Mouse (Mus musculus) hindbrain, embryonic 16.5 days (tissue): ENCODE measurements around the gene Mgp. TPM values are rescaled to one million over a fixed set of nuclear protein-coding genes. Genes with fewer than 3 reads are reported as not detected.

ENCODE experiments used
- ATAC-seq: fragments of 200-750 bp; cut with Nextera tagmentation; 2 replicates; pipeline ENCODE4 v1.8.0; 2017; ENCODE audit warnings: moderate TSS enrichment, moderate library complexity
- H3K27ac ChIP-seq: fragments of 300-500 bp; sonication (generic); 2 replicates; pipeline ENCODE4 v1.5.1; 2014; ENCODE audit warnings: low read depth, mild to moderate bottlenecking, control low read depth, low read length, moderate library complexity
- H3K27me3 ChIP-seq: fragments of 300-500 bp; sonication (generic); replicated peaks from 2 replicates; pipeline ENCODE4 v1.6.1; 2014; ENCODE audit warnings: low read length; ENCODE audit not compliant: control insufficient read depth, insufficient read depth
- H3K36me3 ChIP-seq: fragments of 300-500 bp; sonication (generic); 2 replicates; pipeline ENCODE4 v1.6.1; 2014; ENCODE audit warnings: mild to moderate bottlenecking, low read length, moderate library complexity, mixed read lengths; ENCODE audit not compliant: control insufficient read depth, insufficient read depth
- H3K4me1 ChIP-seq: fragments of 300-500 bp; sonication (generic); 2 replicates; pipeline ENCODE4 v1.6.1; 2014; ENCODE audit warnings: low read depth, low read length; ENCODE audit not compliant: control insufficient read depth, insufficient read depth
- H3K4me2 ChIP-seq: fragments of 300-500 bp; sonication (generic); 2 replicates; pipeline ENCODE4 v1.6.1; 2014; ENCODE audit warnings: mild to moderate bottlenecking, low read length, control low read depth, moderate library complexity
- H3K4me3 ChIP-seq: fragments of 300-500 bp; sonication (generic); 2 replicates; pipeline ENCODE4 v1.5.1; 2014; ENCODE audit warnings: mild to moderate bottlenecking, low read length, control low read depth, moderate library complexity
- H3K9ac ChIP-seq: fragments of 300-500 bp; sonication (generic); 2 replicates; pipeline ENCODE4 v1.6.1; 2014; ENCODE audit warnings: low read depth, mild to moderate bottlenecking, control low read depth, low read length, moderate library complexity
- H3K9me3 ChIP-seq: fragments of 300-500 bp; sonication (generic); 2 replicates; pipeline ENCODE4 v1.6.1; 2014; ENCODE audit warnings: mild to moderate bottlenecking, low read length, moderate library complexity; ENCODE audit not compliant: control insufficient read depth
- WGBS: fragments of 180-500 bp; shearing (Covaris S2); extraction: QIAGEN DNeasy Blood & Tissue Kit; methylation state at CpG from one replicate; pipeline ENCODE4 v1.1.7; 2014; 5-methylcytosine and 5-hydroxymethylcytosine counted together
- polyA plus RNA-seq: library from polyadenylated mRNA; unstranded; fragments of >200 nt; fragmentation: Nextera tagmentation; extraction: Ambion mirVana; gene quantifications from 2 replicates; pipeline ENCODE4 v1.2.1, GENCODE M21; 2015

Gene Mgp
- polyA plus RNA-seq, 1 experiment from 2014 or later, result 31.5 TPM

DNA sequence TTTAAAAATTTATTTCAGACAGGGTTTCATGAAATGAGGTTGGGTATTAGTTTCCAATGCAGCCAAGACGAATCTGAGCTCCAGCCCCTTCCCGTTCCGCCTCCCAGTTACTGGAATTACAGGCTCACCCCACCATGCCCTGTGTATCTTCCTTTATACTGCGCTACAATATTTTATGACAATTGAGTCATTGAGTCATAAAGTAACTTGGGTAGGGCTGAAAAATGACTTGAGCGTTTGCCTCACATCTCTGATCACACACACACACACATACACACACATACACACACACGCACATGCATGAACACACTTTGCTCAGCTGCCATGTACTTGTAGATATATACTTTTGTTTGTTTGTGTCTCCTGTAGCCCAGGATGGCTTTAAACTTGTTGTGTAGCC, 38.6 kb upstream of the Mgp start:
- Histone ChIP-seq H3K4me2 (no peak overlapping the region), H3K27ac (no peak overlapping the region), H3K4me1 (peaks cover 8% of the 10 kb centered on the region), H3K36me3 (no peaks in the 10 kb centered on the region), H3K4me3 (no peak overlapping the region), H3K27me3 (no peaks in the 10 kb centered on the region), H3K9me3 (no peaks in the 10 kb centered on the region; the same call in 1 of the 2 replicates), H3K9ac (no peak overlapping the region)
- 97% methylated on average over 6 of the region's 6 CpGs for WGBS
- no peak for ATAC-seq

DNA sequence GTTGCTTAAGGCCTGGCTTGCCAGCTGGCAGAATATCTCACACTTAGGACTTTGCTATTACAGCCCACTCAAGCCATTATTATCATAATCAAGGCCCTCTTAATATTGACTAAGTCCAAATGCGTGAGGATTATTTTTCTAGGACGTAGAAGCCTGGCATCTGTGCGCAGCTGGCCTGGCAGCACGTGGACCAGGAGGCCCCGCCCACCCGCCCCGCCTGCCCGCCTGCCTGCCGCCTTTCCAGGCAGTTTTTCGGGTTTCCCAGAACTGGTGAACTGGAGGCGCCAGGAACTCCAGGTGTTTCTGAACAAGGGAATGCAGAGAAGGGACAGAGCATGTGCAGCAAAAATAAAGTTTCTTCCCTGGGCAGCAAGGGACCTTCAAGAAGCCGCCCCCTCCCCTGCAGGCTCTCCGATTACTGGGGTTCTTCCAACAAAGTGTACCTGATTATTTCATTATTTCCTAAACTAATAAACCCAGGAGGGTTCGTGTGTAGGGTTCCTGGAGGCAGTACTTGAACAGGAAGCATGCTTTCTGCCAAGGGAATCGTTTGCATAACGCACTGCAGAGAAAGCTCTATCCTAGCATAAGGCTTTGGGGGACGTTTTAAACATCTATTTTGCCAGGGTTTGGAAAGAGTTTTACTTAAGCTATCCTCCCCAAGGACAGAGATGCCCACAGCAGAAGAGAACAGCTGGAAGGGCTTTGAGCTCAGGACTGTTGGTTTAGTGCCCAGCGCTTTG, 37.9 kb upstream of the Mgp start:
- Histone ChIP-seq H3K4me2 (peak overlapping the region; percentile 56), H3K4me1 (peaks cover 8% of the 10 kb centered on the region), H3K36me3 (no peaks in the 10 kb centered on the region), H3K27ac (no peak overlapping the region), H3K9me3 (no peaks in the 10 kb centered on the region; the same call in 1 of the 2 replicates), H3K9ac (peak overlapping the region; percentile 36; the same call in 1 of the 2 replicates), H3K4me3 (peak overlapping the region; percentile 32), H3K27me3 (no peaks in the 10 kb centered on the region)
- ATAC-seq, result peak; percentile 67
- 15% methylated on average over 18 of the region's 18 CpGs for WGBS

GRCm38 (mm10) chr6:136912751-136913265, 37.2 kb upstream of the Mgp start:
- 79% methylated on average over 1 of the region's 2 CpGs for WGBS
- Histone ChIP-seq H3K4me2 (no peak overlapping the region), H3K4me3 (no peak overlapping the region), H3K4me1 (peaks cover 8% of the 10 kb centered on the region), H3K9me3 (no peaks in the 10 kb centered on the region; the same call in 1 of the 2 replicates), H3K27ac (no peak overlapping the region), H3K9ac (no peak overlapping the region), H3K36me3 (no peaks in the 10 kb centered on the region), H3K27me3 (no peaks in the 10 kb centered on the region)
- ATAC-seq, result no peak

- no peak for ATAC-seq
- no peak overlapping the region for H3K27ac ChIP-seq
- H3K9me3 ChIP-seq, result no peaks in the 10 kb centered on the region; the same call in none of the 2 replicates
- 70% methylated on average over 9 of the region's 9 CpGs for WGBS
- no peak overlapping the region for H3K9ac ChIP-seq
- H3K4me1 ChIP-seq, result peaks cover 8% of the 10 kb centered on the region
- H3K4me3 ChIP-seq, result no peak overlapping the region
- no peak overlapping the region for H3K4me2 ChIP-seq
- H3K27me3 ChIP-seq, result no peaks in the 10 kb centered on the region
- no peaks in the 10 kb centered on the region for H3K36me3 ChIP-seq
Measured at GRCm38 (mm10) chr6:136910247-136910890, 34.7 kb upstream of the Mgp start.

DNA sequence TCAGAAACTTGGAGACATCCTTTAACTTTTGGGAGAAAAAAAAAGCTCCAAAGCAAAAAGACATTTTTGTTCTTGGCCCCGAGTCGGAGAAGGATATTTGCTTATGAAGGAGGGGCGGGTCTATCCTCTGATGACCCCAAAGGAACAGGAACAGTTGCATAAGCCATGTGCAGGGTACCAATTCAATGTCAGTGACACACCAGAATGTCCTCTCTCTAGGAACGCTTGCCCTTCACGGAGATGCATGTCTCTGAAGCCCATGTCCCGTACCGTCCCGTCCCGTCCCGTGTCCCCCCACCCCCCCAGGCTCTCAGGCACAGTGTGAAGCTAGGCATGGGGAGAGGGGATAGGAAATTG, 31.3 kb upstream of the Mgp start:
- 68% methylated on average over 10 of the region's 10 CpGs for WGBS
- no peak overlapping the region for H3K4me2 ChIP-seq
- H3K9me3 ChIP-seq, result no peaks in the 10 kb centered on the region; the same call in 1 of the 2 replicates

GRCm38 (mm10) chr6:136906283-136906936, 30.8 kb upstream of the Mgp start:
- 84% methylated on average over 19 of the region's 19 CpGs for WGBS
- no peak for ATAC-seq
- no peaks in the 10 kb centered on the region for H3K36me3 ChIP-seq

More for the DNA sequence above, 31.3 kb upstream of the Mgp start:
- Histone ChIP-seq H3K4me3 (no peak overlapping the region), H3K27ac (no peak overlapping the region), H3K9ac (no peak overlapping the region), H3K4me1 (no peaks in the 10 kb centered on the region), H3K27me3 (no peaks in the 10 kb centered on the region), H3K36me3 (no peaks in the 10 kb centered on the region)
- no peak for ATAC-seq

DNA sequence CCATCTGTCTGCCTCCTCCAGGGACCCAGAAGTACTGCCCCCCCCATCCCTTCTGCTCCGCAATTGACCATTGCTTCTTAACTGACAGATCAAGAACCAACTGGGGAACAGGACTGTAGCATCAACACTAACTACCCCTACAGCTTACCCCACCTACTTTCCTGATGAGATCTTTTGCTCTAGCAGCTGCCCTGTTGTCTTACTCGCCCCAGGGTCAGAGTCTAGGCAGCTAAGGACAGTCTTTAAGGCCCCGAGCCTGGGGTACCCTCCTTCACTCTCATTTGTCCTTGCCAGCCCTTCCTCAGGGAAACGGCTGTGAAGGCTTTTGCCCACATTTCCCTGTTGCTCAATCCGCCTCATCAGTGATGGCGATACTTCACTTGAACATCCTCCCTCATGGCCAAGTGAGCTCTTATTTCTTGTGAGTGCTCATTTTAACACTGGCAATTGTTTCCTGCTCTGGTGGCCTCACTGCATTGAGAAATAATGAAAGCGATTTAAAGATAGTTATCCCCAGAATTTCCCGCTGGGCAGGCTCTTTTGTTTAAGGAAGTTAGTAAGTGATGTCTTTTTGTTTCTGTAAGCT, 28.4 kb upstream of the Mgp start:
- Histone ChIP-seq H3K27ac (no peak overlapping the region), H3K4me3 (no peak overlapping the region), H3K4me1 (no peaks in the 10 kb centered on the region), H3K9ac (no peak overlapping the region), H3K27me3 (no peaks in the 10 kb centered on the region), H3K9me3 (no peaks in the 10 kb centered on the region; the same call in 1 of the 2 replicates), H3K36me3 (no peaks in the 10 kb centered on the region), H3K4me2 (no peak overlapping the region)
- no peak for ATAC-seq
- WGBS, result 64% methylated on average over 8 of the region's 8 CpGs

More at GRCm38 (mm10) chr6:136906283-136906936, 30.8 kb upstream of the Mgp start:
- Histone ChIP-seq H3K9ac (no peak overlapping the region), H3K27ac (no peak overlapping the region), H3K4me1 (no peaks in the 10 kb centered on the region), H3K4me2 (no peak overlapping the region), H3K9me3 (no peaks in the 10 kb centered on the region; the same call in 1 of the 2 replicates), H3K4me3 (no peak overlapping the region), H3K27me3 (no peaks in the 10 kb centered on the region)

- H3K27me3 ChIP-seq, result no peaks in the 10 kb centered on the region
- H3K27ac ChIP-seq, result no peak overlapping the region
- H3K4me2 ChIP-seq, result no peak overlapping the region
- 92% methylated on average over 9 of the region's 9 CpGs for WGBS
- H3K9me3 ChIP-seq, result no peaks in the 10 kb centered on the region; the same call in 1 of the 2 replicates
- H3K36me3 ChIP-seq, result no peaks in the 10 kb centered on the region
- no peaks in the 10 kb centered on the region for H3K4me1 ChIP-seq
- no peak for ATAC-seq
- no peak overlapping the region for H3K9ac ChIP-seq
- H3K4me3 ChIP-seq, result no peak overlapping the region
Measured at GRCm38 (mm10) chr6:136902527-136902926, 26.9 kb upstream of the Mgp start.
